Mouse (Mus musculus) ES-Bruce4 (cell line): ENCODE measurements at regions not wholly inside any gene's neighbourhood (a gene's known extent, or its start where the extent isn't known, plus 50 kb on each side); places are given as distances from the start of the nearest gene placed in this dataset.

ENCODE experiments used
- CTCF ChIP-seq: IDR thresholded peaks from one replicate; pipeline ENCODE4 v1.8.1; 2011; ENCODE audit warnings: low read depth, low read length
- EP300 ChIP-seq: IDR thresholded peaks from 2 replicates; pipeline ENCODE4 v1.6.1; 2011; ENCODE audit warnings: low read depth, low read length; ENCODE audit not compliant: insufficient read depth
- POLR2A ChIP-seq: IDR thresholded peaks from one replicate; pipeline ENCODE4 v1.8.1; 2011; ENCODE audit warnings: low read length; ENCODE audit not compliant: insufficient read depth

DNA sequence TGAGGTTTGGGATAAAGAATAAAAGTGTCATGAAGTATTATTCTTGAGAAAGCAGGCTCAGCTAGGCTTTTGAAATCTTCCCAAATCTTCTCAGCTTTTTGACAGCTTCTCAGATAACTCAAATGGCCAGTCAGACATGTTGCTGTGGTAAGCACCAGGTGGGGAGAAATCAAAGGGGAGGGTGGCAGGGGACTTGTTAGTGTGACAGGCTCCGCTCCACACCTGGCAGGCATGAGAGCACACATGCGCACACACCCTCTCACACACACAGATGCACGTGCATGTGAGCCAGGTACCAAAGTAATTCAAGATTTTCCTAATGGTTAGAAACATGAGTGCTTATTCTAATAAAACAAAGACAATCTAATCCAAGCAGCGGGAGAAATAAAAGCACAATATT, 236.1 kb downstream of the 1700129C05Rik start:
- TF ChIP-seq CTCF = no peak
- TF ChIP-seq POLR2A = no peak
- TF ChIP-seq EP300 = no peak
